Mouse (Mus musculus) liver, adult 2 months (tissue): ENCODE measurements at regions not wholly inside any gene's neighbourhood (a gene's known extent, or its start where the extent isn't known, plus 50 kb on each side); places are given as distances from the start of the nearest gene placed in this dataset.

Experiments
- CTCF ChIP-seq: fragments of 200-500 bp; IDR thresholded peaks from 2 replicates; pipeline ENCODE4 v1.5.1; 2011; ENCODE audit warnings: low read depth, low read length, control low read depth
- POLR2A ChIP-seq: fragments of 200-500 bp; IDR thresholded peaks from 2 replicates; pipeline ENCODE4 v1.6.1; 2011; ENCODE audit warnings: low read length, control low read depth; ENCODE audit not compliant: insufficient read depth; ENCODE audit errors: extremely low read depth

GRCm38 (mm10) chr5:133156115-133156857 lies 613.1 kb upstream of the Auts2 start:
- TF ChIP-seq CTCF (no peak), POLR2A (no peak)
